Mouse (Mus musculus) embryo, embryonic 11.5 days (tissue): Measurements from ENCODE around the gene Six3.

ENCODE experiments used
- DNase-seq: peaks from one replicate; pipeline ENCODE4 v3.0.0-alpha.2; 2012; ENCODE audit warnings: low read depth, low spot score

Gene Six3

GRCm38 (mm10) chr17:85612526-85613265, 712 bp upstream of the Six3 start:
- DNase-seq, result no peak

- no peak for DNase-seq
These were observed 758 bp downstream of the Six3 start for GRCm38 (mm10) chr17:85614011-85614721.

GRCm38 (mm10) chr17:85614722-85615331, 1.4 kb downstream of the Six3 start:
- DNase-seq, result no peak

GRCm38 (mm10) chr17:85615586-85615985, 2.2 kb downstream of the Six3 start:
- DNase-seq, result no peak

GRCm38 (mm10) chr17:85616526-85617500, 3.4 kb downstream of the Six3 start:
- no peak for DNase-seq

- no peak for DNase-seq
These were observed 4.4 kb downstream of the Six3 start for GRCm38 (mm10) chr17:85617566-85618358.

- no peak for DNase-seq
These were observed 5.1 kb downstream of the Six3 start for GRCm38 (mm10) chr17:85618359-85619112.

- DNase-seq, result no peak
These were observed 6.0 kb downstream of the Six3 start for GRCm38 (mm10) chr17:85619113-85620085.

GRCm38 (mm10) chr17:85620086-85620481, 6.7 kb downstream of the Six3 start:
- DNase-seq, result no peak

GRCm38 (mm10) chr17:85620680-85621504, 7.5 kb downstream of the Six3 start:
- DNase-seq, result no peak

- DNase-seq, result no peak
These were observed 8.3 kb downstream of the Six3 start for GRCm38 (mm10) chr17:85621505-85622310.

GRCm38 (mm10) chr17:85622493-85623157, 9.2 kb downstream of the Six3 start:
- no peak for DNase-seq

- no peak for DNase-seq
These were observed 10.0 kb downstream of the Six3 start for GRCm38 (mm10) chr17:85623161-85624050.

GRCm38 (mm10) chr17:85624051-85624420, 10.6 kb downstream of the Six3 start:
- DNase-seq, result no peak
